Mouse (Mus musculus) activated CD4-positive, CD25-positive, alpha-beta regulatory T cell, adult 9 weeks (primary cell): ENCODE data around the gene Lgmn. TPM values are rescaled to one million over a fixed set of nuclear protein-coding genes. Genes with fewer than 3 reads are reported as not detected.

Source experiments
- polyA plus RNA-seq: library from polyadenylated mRNA; unstranded; fragments of 100-300 nt; shearing (Covaris generic); gene quantifications from one replicate; pipeline ENCODE4 v1.2.1, GENCODE M21; 2017

Lgmn gene
- polyA plus RNA-seq, result 18.8 TPM

DNA sequence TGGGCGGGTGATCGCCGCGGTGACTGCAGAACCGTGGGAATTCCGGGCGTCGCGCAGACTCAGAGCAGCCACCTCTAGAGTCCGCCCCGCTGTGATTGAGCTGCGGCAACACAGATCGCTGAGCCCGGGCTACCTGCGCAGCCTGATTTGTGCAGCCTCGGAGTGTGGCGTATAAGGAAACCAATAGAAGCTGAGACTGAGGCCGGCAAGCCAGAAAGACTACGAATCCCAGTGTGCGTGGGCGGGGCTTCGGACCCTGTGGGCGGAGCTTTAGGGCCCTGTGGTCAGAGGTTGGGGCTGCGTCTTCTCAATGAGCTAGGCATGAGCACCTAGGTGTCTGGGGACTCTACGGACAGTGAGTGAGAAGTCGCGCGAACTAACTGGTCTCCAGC lies at the start of gene Lgmn:
Gene Lgmn (minus strand): TSS at position 182 of the 392 bp plus-strand sequence.

DNA sequence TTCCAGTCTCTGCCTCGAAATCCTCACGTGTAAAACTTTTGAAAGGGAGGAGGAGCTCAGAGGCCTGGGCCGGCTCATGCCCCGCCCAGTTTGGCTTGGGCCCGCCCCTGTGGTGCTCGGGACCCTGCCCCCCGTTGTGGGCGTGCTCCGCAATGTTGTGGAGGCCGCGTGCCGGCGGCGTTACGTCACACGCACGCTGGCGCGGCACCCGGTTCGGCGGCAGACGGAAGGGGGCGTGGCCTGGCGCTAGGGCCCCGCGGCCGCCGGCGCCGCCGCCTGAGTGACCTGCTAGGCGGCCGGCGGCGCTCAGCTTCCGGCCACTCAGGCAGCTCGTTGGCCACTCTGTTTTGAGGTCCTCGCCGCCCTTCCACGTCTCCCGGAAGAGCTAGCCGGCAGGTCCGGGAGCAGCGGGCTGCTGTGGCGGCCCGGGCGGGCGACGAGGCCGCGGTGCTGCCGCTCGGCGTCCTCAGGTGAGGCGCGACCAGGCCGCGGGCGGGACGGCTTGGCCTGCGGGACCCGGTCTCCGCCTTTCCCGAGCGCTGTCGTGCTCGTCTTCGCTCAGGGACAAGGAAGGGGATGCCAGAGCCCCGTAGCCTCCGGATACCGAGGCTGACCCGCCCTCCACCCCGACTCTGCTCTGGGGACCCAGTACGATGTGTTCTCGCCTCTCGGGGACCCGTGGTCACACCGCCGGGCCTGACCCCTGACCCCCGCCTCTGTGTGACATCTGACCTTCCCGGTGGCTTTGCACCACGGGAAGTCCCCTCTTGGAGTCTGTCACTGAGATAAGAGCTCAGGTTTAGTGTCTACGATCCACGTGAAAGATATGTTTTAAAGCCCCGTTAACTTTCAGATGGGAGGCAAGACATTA lies 29.5 kb upstream of the Lgmn start, which contains the start of gene Golga5:
Gene Golga5 (plus strand): TSS at position 242 of the 871 bp plus-strand sequence.

Other genes with a start within 250 kb of the Lgmn start
- 84.4 TPM for gene Rin3, start 156.8 kb downstream of the Lgmn start, polyA plus RNA-seq
- 30.8 TPM for gene Golga5, start 29.3 kb upstream of the Lgmn start, polyA plus RNA-seq
- not detected for gene Chga, start 115.2 kb upstream of the Lgmn start, polyA plus RNA-seq